Mouse (Mus musculus) thymus, adult 18-20 months (tissue): ENCODE measurements around the gene Nek11.

Source experiments
- DNase-seq, 2 experiments: peaks; one replicate each; pipeline ENCODE4 v3.0.0; 2022; ENCODE audit warnings: mixed read lengths in 2 of 2

Gene Nek11

DNA sequence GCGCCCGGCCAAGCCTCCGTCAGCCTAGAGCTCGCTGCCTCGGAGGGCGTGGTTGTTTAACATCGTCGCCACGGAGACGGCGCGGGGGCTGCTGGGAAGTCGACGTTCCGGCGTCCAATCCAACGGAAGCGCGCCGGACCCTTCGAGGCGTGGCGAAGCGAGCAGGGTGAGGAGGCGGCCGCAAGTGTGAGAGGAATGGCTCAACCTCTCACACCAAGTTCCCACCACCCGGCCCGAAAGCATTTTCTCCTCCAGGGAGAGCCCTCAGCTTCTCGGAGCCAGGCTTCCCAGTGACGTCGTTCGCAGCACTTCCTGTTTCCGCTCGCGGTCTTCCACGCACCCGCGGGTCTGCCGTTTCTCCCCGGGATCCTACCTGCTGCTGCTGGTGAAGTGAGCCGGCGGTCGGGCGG is at the start of gene Nek11, which contains the start of gene Aste1:
TSS of gene Nek11 (minus strand) at position 307 of the 410 bp plus-strand sequence.
TSS of gene Aste1 (plus strand) at position 175 of the 410 bp plus-strand sequence.
- DNase-seq = peak; percentile 85 to 87

GRCm38 (mm10) chr9:105408549-105408948 is 13.2 kb upstream of the Nek11 start:
- DNase-seq = no peak

DNA sequence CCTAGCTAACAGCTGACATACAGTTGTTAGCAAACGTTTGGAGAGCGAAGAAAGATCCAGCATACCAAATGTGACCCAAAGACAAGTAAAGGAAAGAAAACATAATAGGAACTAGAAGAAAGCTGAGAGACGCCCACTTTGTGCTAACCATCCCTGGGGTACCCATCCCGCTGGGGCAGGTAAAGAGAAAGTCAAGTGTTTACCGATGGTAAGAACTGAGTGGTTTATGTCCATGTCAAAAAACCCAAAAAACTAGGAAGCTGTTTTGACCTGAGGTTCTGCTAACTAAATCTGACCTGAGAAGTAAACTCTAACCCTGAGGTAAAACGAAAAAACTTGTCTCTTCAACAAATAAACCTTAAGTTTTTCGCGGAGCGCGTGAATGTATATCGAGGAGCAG is 604 bp downstream of the Nek11 start:
- no peak for DNase-seq

- no peak for DNase-seq
Observed at GRCm38 (mm10) chr9:105390616-105391015, 4.7 kb downstream of the Nek11 start.

DNA sequence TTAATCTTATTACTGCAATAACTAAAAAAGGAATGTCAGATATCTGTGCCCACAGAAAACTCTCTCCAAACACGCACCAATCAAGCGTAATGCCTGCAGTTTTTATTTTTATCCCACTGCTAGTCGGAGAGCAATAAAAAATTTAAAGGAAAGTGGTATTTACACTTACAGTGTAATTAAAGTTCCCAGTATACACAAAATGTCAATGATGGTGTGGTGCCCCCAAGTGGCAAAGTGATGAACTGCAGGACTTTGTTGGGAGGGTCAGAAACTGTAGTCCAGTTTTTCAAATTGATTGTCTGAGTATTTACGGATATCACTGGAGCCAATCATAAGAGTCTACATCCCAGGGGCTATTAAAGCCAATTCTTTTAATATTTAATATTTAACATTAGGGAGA is 6.0 kb downstream of the Nek11 start:
- DNase-seq = peak; percentile 10 to 28

GRCm38 (mm10) chr9:105387403-105387802 is 7.9 kb downstream of the Nek11 start:
- no peak for DNase-seq

DNA sequence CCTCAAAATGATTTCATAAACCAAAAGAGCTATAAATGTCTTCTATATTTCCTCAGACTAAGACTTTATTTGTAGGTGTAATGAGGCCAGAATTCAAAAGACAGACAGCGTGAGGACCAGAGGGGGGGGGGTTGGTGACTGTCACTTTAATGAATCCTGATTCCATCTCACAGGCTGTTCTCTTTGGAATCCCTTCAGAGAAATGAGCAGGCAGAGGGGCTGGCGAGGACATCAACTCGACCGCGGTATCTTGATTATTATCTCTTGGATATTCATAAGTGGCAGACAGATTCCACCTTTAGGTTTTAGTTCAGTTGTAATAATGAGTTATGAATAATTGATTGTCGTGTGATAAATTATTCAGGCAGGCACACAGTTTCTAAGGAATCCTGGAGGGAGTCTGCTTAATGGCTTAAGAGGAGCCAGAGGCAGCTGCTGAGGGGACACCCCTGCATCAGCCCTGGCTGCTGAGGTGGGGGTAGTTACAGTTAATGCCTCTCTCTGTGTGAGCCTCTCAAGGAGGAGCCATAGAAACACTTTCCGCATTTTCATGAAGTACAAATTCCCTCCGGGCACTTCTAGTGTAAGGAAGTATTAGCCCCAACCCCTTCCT is 15.7 kb downstream of the Nek11 start:
- no peak for DNase-seq

DNA sequence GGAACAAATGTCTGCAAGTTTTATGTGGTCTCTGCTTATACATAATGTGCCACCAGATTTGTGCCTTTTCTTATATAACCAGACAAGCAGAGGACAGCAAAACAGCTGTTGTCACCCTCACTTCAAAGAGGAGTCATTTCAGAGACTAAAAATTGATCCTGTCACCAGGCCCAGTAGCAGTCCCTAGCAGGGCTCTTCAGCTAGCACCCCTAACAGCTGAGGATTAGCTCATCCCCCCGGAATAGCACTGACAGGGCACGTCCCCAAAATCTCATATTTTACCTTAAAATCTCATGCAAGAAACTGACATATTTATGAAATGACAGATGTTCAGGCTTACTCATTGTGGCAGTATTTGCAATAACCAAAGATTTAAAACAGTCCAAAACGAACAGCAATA is 17.7 kb downstream of the Nek11 start:
- DNase-seq = no peak

DNA sequence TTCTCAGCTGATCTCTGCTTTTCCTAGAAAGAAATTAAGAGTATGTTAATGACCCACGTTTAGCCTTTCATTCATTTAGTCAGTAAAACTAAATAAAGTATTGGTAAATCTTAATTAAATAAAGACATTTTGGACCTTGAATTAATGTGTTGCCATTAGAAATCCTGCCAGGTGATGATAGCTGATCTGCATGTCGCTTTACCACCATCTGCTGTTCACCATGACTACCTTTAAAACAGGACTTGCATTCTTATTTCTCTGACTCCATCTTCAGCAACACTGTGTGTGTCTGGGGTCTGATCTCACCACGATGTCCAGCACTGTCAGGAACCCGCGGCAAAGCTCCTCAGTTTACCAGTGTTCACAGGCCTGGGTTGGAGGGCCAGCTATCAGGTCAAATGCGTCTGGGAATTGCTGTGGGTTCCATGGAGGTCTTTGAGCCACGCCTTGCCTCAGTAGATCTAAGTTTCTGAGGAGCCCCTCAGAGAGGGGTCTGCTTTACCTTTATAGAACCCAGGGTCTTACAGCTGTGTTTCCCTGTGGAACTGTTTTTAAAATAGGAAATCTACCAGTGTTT is 18.3 kb downstream of the Nek11 start:
- DNase-seq = no peak

DNA sequence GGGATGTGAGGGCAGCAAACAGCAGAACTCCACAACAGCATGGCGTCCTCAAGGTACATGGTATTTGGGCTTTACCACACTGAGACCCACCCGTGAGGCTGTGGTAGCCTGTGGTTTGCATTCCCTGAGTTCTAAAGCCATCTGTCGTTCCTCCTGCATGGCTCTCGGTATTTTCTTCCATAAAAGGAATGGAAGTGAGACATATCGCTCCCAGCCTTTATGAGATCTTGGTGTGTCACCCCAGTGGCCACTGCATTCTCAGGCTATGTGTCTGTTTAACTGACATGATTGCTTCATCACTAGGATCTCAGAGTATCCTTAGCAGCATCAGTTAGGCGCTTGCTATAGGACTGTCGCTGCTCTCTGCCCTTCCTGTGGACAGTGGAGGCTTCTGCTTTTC is 18.9 kb downstream of the Nek11 start:
- no peak for DNase-seq

DNA sequence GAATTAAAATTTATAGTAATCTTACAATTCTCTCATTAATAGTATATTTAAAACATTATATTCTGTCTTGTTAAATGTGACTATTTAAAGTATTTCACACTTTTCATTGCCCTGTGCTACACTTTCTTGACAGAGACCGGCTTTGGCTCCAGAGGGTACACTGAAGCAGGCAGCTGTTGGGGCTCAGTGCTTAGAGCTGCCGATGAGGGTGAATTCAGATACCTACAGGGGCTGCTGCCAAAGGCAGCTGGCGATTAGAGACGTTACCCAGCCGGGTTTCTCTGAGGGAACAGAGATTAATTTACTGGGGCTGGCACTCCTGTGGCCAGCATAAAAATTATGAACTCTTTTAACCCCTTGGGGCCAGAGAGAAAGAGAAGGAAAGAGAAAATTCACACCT is 21.0 kb downstream of the Nek11 start:
- DNase-seq = no peak

DNA sequence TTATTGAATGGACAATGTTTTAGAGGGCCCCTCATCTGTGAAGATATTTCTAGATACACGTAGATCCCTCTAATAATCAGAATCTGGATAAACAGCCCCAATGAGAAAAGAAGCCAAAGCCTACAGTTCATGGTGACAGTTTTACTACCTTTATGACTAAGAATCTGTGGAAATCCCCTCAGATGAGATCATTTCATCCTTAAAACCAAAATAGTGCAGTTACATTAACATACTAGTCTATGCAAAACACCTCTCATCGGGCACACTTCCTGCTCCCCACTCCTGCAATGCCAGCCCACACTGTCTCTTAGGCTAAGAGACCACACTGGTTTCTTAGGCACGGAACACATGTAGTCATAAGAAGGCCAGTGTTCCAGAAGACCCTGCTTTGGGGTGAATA is 26.7 kb downstream of the Nek11 start:
- no peak for DNase-seq

DNA sequence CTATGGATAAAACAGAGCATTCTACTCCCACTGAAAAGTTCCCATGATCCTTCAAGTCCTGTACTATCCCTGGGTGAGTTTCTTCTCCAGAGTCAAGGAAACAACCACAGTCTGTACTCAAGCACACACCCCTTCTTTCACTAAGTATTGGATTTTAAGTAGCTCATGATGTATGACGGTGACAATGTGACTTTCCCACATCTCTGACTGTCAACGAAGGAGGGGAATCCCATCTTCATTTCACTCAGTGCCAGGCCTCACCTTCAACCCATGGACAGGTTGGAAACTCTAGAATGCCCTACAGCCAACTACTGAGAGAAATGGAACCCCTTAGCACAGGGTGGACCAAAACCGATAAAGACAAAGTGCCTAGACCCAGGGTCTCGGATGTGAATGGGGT is 29.1 kb downstream of the Nek11 start:
- no peak for DNase-seq

DNA sequence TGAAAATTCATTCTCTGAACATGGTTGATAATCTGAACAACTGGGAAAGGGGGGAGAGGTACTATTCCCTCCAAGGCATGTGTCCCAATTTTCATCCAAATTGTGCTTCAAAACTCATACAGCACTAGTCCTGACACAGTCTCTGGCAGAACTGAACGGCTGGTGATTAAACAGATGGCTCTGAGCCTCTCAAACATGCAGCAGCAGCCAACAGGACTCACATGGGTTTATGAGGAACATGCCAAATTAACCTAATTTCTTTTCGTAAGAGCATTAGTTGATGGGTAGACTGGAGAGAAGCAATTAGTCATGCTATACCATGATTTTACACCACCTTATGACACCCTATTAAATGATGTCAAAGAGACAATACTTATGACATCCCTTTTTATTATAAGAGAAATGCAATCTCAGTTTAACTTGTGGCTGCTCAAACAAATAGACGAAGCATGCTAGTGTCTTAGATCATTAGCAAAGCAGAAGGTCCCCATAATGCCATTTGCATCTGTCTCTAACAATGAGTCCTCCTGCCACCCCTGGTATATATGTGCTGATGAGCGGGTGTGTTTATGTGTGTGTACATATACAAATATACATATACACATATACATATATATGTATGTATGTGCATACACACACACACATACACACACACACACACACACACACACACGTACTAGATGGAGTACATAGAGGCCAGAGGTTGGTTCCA is 31.6 kb downstream of the Nek11 start:
- no peak for DNase-seq

DNA sequence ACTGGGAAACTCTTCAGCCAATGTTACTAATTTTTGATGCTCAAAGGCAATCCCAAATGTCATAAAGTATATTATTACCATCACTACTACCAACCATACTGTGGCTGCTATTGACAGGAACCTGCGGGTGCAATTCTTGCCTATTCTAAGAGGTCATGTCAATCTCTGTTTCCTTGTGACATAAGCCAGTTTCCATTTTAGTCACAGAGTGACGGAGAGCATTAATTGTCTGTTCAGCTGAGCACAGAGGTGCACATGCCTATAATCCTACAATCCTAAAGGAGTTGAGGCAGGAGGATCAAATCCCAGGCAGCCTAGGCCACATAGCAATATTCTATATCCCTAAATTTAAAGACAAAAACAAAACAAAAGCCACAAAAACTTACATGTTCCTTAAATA is 33.1 kb downstream of the Nek11 start:
- DNase-seq = no peak

DNA sequence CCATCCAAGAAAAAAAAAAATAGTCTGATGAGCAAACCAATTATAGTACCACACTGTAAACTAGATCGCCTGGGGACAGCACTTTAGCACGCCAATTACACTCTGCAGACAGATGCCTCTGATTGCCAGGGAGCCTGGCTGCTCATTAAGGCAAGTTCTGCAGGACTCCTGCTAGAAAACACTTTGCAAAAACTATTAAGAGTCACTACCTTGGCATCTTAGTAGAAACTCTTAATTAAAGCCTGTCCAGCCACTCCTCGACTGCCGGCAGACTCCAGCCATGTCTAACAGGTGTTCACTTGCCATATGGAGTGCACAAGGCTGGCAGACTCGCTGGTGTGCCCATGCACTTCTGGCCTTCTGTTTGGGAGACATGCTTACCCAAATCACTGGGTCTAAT is 46.3 kb downstream of the Nek11 start:
- DNase-seq = no peak

GRCm38 (mm10) chr9:105348242-105349031 is 46.9 kb downstream of the Nek11 start:
- DNase-seq = no peak

- no peak for DNase-seq
Observed at GRCm38 (mm10) chr9:105342994-105343656, 52.2 kb downstream of the Nek11 start.

GRCm38 (mm10) chr9:105342565-105342964 is 52.8 kb downstream of the Nek11 start:
- no peak for DNase-seq

GRCm38 (mm10) chr9:105332436-105333016 is 62.8 kb downstream of the Nek11 start:
- no peak for DNase-seq

DNA sequence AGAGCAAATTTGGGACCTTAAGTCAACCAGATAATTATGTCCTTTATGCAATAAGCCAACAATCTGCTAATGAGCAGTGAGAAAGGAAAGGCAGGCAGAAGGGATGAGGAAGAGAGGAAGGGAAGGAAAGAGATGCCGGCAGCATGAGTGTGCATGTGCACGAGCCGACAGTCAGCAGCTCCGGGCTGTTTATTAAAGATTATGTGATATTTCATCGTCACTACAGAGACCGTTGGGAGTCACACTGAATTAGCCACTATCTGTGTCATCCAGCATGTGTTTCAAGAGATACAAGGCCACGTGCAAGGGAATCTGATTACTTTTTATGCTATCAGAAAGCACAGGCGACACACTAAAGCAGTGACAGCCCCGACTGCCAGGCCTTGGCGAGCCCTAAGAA is 73.5 kb downstream of the Nek11 start:
- no peak for DNase-seq

DNA sequence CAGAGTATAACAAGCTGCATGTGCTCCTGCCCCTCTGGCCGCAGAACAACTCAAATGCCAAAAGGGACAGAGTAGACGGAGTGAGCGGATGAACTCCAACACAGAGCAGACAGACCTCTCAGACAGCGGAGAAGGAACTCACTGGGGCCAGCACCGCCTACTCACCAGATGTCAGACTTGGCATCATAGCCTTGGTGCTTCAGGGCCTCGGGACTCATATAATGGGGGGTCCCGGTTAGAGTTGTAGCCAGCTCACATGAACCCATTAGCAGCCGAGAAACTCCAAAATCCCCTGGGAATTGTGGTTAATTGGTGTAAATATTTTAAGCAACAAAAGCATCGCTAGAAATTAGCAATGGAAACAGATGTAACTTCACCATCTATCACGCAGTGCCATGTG is 82.1 kb downstream of the Nek11 start:
- no peak for DNase-seq

DNA sequence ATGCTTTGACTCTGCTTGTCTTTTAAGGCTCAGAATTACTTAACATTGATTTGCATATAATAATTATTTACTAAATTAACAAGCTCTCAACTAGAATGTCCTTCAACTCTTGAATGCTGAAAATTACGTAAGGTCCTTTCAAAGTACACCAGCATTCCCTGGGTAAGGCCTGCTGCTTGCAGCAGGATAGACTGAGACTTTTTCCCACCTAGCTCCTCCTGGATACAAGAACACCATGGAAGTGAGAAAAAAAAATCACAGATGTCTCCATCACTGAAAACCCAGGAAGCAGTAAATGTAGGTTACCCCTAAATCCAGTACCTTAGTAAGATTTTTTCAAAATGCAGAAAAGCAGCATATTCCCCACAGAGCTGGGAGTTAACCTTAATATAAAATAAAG is 82.6 kb downstream of the Nek11 start:
- DNase-seq = no peak
